Mouse (Mus musculus) adipocyte (in vitro differentiated cells): ENCODE data around the gene Ctu1.

Experiments
- DNase-seq: peaks from one replicate; pipeline ENCODE4 v3.0.0-alpha.2; 2016; ENCODE audit warnings: low spot score

The Ctu1 gene

DNA sequence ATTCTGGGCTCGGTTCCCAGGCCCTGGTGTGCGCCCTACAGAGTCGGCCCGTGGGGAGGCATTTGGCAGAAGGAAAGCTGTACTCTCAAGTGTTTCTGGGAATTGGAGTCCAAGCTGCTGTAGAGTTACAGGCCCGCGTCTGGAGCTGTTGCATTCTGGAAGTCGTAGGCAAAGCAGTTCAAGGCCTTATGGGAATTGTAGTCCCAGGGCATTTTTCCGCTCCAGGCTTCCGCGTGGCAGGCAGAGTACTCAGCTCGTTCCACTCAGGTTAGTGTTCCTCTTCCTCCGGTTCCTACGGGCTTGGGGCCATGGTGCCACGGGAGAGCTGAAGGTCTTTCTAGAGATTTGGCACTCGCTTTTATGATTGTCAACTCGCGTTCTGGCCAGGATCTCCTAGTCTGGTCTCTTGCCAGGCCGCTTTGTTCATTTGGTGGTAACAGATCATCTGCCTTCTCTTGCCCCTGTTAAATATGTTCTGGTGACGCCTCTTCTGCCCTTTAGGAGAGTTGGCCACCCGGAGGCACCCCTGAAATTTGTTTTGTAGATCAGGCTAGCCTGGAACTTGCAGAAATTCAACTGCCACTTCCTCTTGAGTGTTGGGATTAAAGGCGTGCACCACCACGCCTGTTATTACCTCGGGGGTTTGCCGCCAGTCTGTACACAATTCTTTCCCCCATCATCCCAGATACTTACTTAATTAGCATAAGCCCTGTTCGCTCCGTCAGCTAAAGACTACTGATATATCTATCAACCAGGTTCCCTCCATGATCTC, at the start of gene Ctu1:
TSS of gene Ctu1 (plus strand) at position 208 of the 772 bp plus-strand sequence.
- DNase-seq: peak; percentile 98

DNA sequence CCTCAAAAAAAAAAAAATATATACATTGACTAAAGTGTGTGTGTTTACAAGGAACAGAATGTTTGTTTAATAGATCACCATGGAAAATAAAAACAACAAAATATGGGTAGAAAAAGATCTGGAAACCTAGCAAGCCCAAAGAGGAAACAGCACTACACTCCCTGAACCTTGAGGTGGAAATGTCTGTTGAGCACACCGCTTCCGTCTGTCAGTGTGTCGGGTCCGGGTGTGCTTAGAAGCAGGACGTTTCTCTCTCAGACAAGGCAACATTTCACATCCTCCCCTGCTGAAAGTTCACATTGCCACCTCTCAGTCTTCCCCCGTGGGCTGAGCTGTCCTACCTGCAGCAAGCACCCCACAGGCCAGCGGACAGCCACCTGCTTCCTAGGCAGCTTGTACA, 48.9 kb upstream of the Ctu1 start:
- no peak for DNase-seq

DNA sequence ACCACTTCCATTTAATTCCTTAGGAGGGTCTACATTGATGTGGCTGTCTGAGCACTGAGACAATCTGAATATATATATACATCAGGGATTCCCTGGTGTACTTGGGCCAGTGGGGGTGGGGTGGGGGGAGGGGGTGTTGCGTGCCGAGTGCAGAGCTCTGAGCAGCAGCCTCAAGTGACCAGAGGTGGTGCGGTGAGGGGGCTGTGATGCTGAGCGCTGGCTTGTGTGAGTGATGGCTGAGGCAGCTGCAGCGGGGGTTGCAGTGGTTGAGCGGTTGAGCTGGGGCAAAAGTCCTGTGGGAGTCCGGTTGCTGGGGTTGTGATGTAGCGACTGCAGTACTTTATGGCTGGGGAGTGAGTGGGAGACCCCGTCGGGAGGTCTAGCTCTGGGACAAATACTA, 48.0 kb upstream of the Ctu1 start:
- no peak for DNase-seq

DNA sequence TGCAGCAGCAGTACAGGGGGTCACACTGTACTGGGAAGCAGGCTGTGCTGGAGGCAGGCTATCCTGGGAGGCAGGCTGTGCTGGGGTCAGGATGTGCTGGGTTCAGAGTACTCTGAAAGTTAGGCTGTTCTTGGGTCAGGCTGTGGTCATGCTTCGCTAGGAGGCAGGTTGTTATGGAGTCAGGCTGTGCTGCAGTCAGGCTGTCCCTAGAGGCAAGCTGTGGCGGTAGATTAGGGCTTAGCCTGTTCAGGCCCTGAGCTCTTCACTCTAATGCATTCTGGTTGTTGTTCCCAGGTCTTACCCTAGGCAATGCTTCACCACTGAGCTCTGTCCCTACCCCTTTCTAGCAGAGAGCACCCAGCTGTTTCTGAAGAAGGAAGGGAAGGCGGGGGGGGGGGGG, 46.8 kb upstream of the Ctu1 start:
- DNase-seq: no peak

DNA sequence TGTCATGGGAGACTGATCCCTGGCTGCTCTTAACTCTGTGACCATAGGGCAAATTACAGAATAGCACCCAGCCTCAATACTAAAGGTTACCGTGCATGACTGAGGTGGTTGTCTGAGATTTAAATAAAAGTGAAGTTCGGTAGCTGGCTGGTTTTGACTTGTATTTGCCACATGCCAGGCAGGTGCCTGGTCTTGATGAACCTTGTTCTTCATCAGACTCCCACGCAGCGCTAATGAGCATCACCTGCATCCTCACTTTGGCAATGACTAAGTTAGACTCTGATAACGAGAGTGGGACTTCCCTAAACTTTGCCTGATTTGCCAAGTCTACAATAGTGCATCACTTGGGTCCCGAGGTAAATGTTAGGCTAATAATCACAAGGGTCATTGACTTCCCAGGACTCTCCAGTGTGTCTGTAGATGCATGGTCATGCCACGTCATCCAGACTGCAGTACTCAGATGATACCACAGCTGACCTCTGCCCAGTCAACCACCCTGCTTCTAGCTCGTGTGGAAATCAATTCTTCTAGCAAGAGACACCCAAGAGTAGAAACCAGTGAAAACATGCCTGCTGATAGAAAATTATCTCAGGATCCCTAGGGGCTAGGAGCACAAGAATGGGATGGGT, 45.9 kb upstream of the Ctu1 start:
- no peak for DNase-seq

DNA sequence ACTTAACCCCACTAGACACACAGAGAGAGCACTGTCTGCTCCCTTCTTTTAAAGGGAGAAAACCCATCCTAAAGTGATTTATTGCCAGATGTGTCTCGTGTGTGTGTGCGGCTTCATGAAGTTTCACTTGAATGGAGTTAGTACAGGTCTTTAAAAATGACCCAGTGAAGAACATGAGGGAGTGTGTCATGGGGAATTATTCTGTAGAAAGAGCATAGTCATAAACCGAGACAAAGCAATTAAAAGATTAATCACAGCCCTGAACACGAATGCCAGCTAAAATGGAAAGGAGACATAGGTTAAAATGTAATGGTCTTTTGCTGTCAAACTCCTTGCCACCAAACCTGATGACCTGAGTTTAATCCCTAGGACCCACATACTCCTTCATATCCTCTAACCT, 37.9 kb upstream of the Ctu1 start:
- no peak for DNase-seq

DNA sequence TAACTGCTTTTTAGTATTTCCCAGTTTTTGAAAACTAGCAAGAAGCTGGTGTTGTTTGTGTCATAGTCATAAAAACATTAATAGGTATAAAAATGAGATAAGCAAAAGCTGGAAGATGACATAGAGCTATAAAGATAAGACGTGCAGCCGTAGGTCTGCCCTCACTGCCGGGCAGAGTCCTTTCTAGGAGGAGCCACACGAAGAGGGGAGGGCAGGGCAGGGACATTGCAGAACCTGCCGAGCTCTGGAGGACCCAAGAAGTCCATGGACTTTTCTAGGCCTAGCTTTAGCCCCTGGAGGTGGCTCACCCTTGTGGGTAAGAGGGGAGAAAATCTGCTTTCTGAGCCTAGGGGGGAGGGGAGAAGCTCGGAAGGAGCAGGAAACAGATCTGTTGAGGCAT, 37.3 kb upstream of the Ctu1 start, which contains the start of gene Ceacam18:
TSS of gene Ceacam18 (plus strand) at position 208 of the 400 bp plus-strand sequence.
- DNase-seq: no peak

DNA sequence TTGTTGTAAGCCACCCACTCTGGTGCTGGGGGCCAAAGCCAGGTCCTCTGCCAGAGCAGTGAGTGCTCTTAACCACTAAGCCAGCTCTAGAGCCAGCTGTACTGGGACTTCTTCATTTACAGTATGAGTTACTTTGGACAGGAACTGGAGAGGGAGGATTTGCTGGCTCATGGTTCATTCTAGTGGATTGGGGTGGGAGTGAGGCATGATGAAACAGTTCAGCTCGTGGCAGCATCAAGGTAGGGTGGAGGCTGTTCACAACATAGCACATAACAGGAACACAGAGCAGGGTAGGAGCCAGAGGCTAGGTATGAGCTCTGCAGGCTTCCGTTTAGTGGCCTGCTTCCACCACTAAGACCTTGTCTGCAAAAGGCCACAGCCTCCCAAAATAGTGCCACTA, 35.6 kb upstream of the Ctu1 start:
- no peak for DNase-seq

DNA sequence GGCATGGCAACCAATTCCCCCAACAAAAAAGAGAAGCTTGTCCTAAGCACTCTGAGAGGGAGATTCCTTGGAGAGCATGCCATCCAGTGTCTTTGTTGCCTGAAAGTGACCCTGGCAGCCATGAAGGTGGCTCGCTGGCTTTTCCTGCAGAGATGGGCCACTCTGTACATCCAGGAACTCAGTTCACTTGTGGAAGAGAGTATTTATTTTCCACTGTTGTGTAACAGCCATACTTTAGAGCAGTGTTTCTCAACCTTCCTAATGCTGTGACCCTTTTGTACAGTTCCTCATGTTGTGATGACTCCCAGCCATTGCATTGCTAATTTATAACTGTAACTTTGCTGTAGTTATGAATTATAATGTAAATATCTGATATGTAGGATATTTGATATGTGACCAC, 34.7 kb upstream of the Ctu1 start:
- no peak for DNase-seq

DNA sequence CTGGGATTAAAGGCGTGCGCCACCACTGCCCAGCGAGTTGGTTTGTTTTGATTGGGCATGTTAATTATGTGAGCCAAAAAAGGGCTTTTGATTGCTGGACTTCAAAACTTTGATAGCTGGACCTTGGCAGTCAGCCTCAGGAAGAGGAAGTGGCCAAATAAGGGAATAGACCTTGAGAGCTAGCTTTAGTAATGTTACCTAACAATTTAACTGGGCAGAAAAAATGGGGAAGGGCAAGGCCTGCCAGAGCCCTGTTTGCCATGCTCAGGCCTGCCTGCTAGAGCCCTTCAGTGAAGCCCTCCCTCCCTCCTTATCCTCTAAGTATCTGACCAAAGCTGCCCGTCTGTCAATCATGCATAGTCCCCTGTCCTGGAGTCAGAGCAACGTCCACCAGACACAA, 29.2 kb upstream of the Ctu1 start:
- peak; percentile 6 for DNase-seq

DNA sequence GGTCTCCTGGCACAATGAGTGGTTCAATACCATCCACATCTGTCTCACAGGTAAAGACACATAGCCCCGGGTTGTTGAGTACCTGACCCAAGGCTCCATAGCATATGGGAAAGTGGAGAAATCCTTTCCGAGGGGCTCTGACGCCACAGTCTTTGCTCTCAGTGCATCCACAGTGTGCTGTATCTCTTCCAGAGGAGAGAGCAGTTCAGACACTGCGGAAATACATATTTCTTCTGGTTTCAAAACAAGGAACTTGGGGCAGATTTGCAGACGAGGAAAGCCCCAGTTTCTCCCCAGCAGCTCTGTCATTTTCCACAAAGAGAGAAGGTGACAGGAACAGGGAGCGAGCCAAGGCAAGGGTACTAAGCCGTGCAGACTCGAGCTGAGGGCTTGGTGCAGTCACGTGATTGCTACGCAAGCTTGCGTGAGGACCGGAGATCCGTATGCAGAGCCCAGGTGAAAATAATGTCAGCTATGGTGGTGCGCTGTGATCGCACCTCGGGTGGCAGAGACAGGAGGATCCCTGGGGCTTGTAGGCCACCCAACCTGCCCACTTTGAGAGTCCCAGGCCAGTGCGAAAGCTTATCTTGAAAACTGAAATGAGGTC, 28.7 kb upstream of the Ctu1 start:
- DNase-seq: no peak

DNA sequence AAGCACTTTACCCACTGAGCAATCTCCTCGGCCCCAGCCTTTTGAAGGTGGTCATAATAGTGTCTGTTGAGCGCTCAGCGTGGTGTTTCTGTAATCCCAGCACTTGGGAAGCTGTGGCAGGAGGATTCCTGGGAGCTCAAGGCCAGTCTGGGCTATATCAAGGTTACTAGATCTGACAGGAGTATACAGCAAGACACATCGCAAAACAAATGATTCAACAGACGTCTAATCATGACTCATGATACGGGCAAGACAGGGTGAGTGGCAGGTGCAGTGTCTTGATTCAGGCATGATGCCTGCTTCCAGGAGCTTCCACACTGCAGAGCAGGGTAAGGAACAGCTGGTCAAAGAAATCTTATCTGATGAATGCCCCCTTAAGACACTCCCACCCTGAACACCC, 19.1 kb upstream of the Ctu1 start:
- DNase-seq: no peak

DNA sequence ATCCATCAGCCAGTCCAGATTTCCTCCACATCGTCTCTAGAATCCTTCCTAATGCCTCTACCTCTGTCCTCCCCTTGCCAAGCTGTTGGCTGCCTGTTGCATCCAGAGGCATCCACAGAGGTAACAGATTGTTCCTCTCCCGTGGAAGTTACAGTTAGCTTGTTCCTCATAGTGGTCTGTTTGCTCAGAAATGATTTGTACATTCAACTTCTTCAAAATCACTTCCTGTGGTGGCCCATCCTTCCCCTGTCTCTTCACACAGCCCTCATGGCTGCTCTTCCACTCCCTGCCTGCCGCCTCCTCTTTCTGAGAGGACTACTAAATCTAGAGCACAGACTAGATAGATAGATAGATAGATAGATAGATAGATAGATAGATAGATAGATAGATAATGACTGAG, 17.3 kb upstream of the Ctu1 start:
- DNase-seq: no peak

DNA sequence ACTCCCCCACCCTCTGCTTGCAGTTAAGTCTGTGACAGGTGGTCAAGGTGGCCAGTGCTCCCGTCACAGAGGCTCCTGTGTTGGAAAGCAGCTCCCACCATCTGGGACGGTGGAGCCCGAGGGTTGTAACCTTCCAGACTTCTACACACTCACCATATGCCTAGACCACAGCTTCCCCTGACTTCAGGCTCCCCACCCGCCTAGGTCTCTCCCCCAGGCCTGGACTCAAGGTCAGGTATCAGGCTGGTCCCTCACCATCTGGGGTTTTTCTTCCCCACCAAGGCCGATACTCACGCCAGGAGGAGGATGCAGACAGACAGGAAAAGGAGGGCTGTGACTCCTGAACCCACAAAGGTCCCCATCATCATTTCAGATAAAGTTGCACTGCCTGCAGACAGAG, 15.6 kb upstream of the Ctu1 start:
- DNase-seq: no peak

DNA sequence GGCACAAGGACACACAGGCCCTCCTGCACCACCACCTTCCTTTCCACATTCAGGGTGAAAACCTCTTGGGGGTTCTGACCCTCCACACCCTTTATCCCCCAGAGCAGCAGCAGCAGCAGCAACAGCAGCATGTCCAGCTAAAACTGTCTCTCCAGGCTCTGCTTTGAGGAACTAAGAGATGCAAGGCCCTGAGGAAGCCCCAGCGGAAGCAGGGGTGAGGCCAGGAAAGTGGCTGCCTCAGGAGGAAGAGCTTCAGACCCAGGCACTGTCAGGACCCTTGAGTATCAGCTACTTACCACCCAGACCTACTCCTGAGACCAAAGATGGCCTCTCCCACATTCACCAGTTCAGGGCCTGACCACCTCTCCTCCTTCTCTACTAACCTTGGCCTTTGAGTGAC, 11.8 kb upstream of the Ctu1 start, which contains the start of gene Siglece:
TSS of gene Siglece (minus strand) at position 160 of the 400 bp plus-strand sequence.
- no peak for DNase-seq

DNA sequence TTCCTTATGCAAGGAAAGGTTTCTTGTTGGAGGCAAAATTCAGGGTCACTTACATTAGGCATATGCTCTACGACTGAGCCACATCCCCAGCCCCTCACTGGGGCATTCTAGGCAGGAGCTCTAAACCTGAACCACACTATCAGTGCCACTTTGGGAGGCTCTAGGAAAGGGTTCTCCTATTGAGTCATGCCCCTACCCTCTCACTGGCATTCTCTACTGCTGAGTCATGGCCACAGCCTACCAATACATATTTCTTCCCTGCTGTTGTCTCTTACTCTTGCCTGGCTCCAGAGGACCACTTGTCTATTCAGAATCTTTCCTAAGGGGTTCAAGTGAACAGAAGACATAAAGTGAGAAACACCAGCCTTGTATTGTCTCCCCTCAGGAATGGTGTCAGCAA, 9.0 kb upstream of the Ctu1 start:
- DNase-seq: no peak

DNA sequence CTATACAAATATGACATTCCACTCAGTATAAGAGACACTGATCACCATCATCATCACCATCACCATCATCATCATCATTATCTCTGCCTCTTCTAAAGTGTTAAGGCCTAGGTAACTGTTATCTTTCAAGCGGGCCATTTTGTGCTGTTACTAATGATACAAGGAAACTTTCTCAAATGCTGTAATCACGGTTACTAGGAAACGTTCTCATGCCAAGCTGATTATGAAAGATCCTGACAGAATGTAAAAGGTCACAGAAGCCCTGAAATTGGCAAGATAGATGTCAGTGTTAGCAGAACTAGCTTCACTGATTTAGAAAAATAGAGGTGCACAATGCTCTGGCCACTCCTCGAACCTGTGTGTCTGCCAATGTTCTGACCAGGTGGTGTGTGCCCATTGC, 4.6 kb upstream of the Ctu1 start:
- DNase-seq: peak; percentile 63

DNA sequence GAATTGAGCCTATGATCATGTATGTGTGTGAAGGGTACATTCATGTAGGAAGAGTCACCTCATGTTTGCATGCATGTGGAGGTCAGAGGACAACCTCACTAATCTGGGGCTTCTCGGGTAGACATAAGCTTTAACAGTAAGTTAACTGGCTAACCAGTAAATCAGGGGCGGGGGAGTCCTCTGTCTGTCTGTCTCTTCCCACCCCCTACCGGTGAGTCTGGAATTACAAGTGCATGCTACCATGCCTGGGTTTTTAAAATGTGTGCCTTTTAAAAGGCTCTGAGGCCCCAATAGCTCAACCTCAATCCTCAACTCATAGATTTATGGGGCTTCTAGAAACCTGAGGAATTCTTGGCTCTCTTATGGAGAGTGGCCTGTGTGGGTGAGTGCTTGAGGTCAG, 3.2 kb upstream of the Ctu1 start:
- peak; percentile 37 for DNase-seq

DNA sequence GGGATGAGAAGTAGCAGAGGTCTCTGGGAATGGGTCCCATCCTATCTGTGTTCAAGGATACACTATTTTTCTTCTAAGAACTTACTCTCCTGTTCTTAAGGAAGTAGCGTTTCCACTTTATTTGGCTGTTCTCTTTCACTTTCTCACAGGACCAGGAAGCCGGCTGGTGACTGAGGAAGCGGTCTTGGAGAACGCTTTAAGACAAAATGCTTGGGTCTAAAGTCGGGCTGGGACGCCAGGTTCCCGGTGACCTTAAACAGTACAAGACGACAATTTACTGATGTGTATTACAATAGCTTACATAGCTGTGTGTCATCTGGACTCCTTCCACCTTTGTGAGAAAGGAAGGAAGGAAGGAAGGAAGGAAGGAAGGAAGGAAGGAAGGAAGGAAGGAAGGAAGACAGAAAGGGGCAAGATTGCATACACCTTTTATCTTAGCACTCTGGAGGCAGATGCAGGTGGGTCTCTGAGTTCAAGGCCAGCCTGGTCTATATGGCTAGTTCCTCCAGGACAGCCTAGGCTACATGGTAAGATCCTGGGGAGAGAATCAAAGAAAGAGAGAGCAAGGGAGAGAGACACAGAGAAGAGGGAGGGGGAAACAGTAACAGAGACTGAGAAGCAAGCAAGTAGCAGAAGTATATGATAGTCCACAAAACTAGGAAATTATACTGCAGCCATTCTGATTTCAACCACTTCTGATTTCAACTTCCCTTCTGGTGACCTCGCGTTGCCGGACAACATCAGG, 580 bp upstream of the Ctu1 start:
- DNase-seq: no peak

DNA sequence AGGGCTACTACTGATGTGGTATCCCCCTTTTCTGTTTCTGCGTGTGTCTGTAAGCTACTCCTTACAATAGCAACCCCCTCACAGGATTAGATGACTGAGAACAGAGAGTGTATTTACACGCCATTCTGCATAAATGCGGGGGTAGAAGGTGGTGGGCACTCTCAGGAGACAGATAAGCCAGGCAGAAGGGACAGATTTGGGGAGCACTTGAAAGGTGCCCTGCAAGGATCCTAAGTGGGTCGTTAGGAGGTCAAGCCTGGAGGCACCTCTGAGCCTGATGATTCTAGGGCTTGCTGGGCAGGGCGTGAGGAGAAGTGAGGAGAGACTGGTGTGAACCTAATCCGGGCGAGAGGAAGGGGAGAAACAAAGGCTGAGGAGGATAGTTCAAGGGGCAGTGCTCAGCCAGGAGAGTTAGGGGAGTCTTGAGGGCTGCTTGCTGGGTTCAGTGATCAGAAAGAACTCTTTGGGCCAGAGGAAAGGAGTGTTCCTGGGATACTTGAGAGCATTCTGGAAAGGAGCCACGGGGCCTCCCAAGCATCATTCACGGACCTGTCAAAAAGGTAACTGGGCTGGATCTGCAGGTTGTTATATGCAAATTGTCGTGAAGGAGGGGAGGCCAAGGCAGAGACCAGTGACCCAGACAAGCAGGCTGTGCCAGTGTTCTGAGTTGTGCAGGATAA, 905 bp downstream of the Ctu1 start:
- no peak for DNase-seq

DNA sequence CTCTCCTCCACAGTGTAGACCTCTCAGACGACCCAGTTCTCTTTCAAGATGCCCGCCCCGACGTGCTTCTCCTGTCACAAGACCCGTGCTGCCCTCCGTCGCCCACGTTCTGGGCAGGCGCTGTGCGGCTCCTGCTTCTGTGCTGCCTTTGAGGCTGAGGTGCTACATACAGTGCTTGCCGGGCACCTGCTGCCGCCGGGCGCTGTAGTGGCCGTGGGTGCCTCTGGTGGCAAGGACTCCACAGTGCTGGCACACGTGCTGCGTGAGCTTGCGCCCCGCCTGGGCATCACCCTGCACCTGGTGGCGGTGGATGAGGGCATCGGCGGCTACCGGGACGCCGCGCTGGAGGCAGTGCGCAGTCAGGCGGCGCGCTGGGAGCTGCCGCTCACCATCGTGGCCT, 3.3 kb downstream of the Ctu1 start:
- no peak for DNase-seq

DNA sequence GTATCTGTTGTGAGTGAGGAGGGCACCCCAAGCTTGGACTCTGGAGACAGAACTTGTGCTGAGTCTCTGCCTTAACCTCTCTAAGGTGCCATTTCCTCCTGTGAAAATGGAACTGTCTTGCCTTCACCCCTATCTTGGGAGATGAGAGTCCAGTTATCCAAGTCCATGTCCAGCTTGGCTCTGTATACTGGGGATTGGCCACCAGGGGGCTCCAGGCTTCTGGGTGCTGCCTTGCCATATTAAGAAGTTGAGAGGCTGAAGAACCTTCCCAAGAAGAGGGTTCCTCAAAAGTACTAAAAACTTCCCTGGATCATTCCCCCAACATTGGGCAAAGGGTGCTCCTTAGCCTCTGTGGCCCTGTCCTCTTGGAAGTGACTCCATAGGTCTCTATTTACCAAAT, 6.7 kb downstream of the Ctu1 start:
- DNase-seq: peak; percentile 63
